Mouse (Mus musculus) kidney, postnatal 0 days (tissue): ENCODE measurements around the gene B3galt2. TPM values are rescaled to one million over a fixed set of nuclear protein-coding genes. Genes with fewer than 3 reads are reported as not detected.

Experiments used
- ATAC-seq: fragments of 200-750 bp; cut with Nextera tagmentation; replicated peaks from 2 replicates; pipeline ENCODE4 v1.8.0; 2017; ENCODE audit warnings: low read depth, moderate number of reproducible peaks, moderate TSS enrichment, moderate library complexity; ENCODE audit not compliant: low FRiP score
- DNase-seq: peaks from one replicate; pipeline ENCODE4 v3.0.0-alpha.2; 2016; ENCODE audit warnings: low spot score
- H3K27ac ChIP-seq: fragments of 300-500 bp; sonication (generic); 2 replicates; pipeline ENCODE4 v1.5.1; 2014; ENCODE audit warnings: mild to moderate bottlenecking
- H3K27me3 ChIP-seq: fragments of 300-500 bp; sonication (generic); 2 replicates; pipeline ENCODE4 v1.6.1; 2014; ENCODE audit warnings: low read length, mixed read lengths; ENCODE audit not compliant: insufficient read depth
- H3K36me3 ChIP-seq: fragments of 300-500 bp; sonication (generic); 2 replicates; pipeline ENCODE4 v1.6.1; 2014; ENCODE audit warnings: low read length, mixed read lengths; ENCODE audit not compliant: insufficient read depth
- H3K4me1 ChIP-seq: fragments of 300-500 bp; sonication (generic); replicated peaks from 2 replicates; pipeline ENCODE4 v1.6.1; 2014; ENCODE audit warnings: antibody characterized with exemption, low read length, mixed read lengths; ENCODE audit not compliant: insufficient read depth
- H3K4me2 ChIP-seq: fragments of 300-500 bp; sonication (generic); 2 replicates; pipeline ENCODE4 v1.6.1; 2014; ENCODE audit warnings: mild to moderate bottlenecking, low read length, moderate library complexity, mixed read lengths
- H3K4me3 ChIP-seq: fragments of 300-500 bp; sonication (generic); replicated peaks from 2 replicates; pipeline ENCODE4 v1.5.1; 2014; ENCODE audit warnings: low read depth, low read length
- H3K9ac ChIP-seq: fragments of 300-500 bp; sonication (generic); 2 replicates; pipeline ENCODE4 v1.6.1; 2014; ENCODE audit warnings: low read depth, low read length
- H3K9me3 ChIP-seq: fragments of 300-500 bp; sonication (generic); replicated peaks from 2 replicates; pipeline ENCODE4 v1.6.1; 2016; ENCODE audit warnings: low read length, inconsistent platforms, mixed read lengths
- CTCF ChIP-seq: IDR thresholded peaks from 2 replicates; pipeline ENCODE4 v1.5.1; 2016; ENCODE audit warnings: antibody characterized with exemption, low read depth, mild to moderate bottlenecking, moderate library complexity
- WGBS: fragments of 180-500 bp; shearing (Covaris S2); extraction: QIAGEN DNeasy Blood & Tissue Kit; methylation state at CpG from one replicate; pipeline ENCODE4 v1.1.7; 2014; 5-methylcytosine and 5-hydroxymethylcytosine counted together
- polyA plus RNA-seq: library from polyadenylated mRNA; unstranded; fragments of >200 nt; fragmentation: Nextera tagmentation; extraction: Ambion mirVana; gene quantifications from 2 replicates; pipeline ENCODE4 v1.2.1, GENCODE M21; 2015

B3galt2 gene
- polyA plus RNA-seq, 1 experiment from 2014 or later = 0.22 TPM

DNA sequence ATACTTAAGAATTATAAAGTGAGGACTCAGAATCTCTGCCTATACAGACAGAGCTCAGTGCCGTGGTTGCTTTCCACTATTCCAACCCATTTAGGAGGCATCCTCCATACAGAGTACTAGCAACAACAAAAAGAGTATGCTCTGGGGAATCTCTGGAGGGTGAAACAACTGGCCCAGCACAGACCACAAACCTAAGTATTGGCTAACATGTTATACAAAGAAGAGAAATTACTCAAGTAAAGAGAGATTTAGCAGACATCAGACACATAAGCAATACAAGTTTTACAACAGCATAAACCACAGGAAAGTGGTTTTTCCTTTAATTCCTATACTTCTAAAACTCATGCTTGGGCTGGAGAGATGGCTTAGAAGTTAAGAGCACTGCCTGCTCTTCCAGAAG is 17.8 kb upstream of the B3galt2 start:
- Histone ChIP-seq H3K36me3 (peaks cover 13% of the 10 kb centered on the region), H3K9me3 (no peaks in the 10 kb centered on the region), H3K4me1 (no peaks in the 10 kb centered on the region), H3K4me3 (no peak overlapping the region), H3K4me2 (no peak overlapping the region), H3K27me3 (no peaks in the 10 kb centered on the region), H3K27ac (no peak overlapping the region), H3K9ac (no peak overlapping the region)
- 89% methylated on average over 1 of the region's 1 CpGs for WGBS
- TF ChIP-seq CTCF = no peak
- no peak for ATAC-seq
- DNase-seq = no peak

DNA sequence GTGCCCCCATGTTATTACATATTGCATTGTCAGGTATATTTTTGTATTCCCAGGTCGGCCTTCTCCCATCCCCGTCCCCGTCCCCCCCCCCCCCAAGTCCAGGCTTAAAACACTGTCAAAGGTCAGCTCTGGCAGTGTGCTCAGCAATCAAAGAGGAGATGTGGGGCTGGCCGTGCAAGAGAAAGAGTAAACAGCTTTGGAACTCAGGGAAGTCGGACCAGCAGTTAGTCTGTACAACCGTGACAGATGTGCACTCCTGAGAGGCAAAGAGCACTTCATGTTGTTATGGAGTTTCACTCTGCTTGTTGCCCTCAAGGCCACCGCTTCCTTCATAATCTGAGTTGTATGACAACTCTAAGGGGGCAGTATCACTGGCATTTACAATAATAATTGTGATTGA is 9.1 kb upstream of the B3galt2 start:
- WGBS = 59% methylated on average over 7 of the region's 7 CpGs
- DNase-seq = no peak
- no peak overlapping the region for H3K9ac ChIP-seq
- H3K36me3 ChIP-seq = peaks cover 5% of the 10 kb centered on the region; the same call in 1 of the 2 replicates
- no peak overlapping the region for H3K4me3 ChIP-seq
- no peak for TF ChIP-seq CTCF
- H3K4me1 ChIP-seq = no peaks in the 10 kb centered on the region
- H3K9me3 ChIP-seq = no peaks in the 10 kb centered on the region
- no peaks in the 10 kb centered on the region for H3K27me3 ChIP-seq
- no peak for ATAC-seq
- H3K27ac ChIP-seq = no peak overlapping the region
- no peak overlapping the region for H3K4me2 ChIP-seq

DNA sequence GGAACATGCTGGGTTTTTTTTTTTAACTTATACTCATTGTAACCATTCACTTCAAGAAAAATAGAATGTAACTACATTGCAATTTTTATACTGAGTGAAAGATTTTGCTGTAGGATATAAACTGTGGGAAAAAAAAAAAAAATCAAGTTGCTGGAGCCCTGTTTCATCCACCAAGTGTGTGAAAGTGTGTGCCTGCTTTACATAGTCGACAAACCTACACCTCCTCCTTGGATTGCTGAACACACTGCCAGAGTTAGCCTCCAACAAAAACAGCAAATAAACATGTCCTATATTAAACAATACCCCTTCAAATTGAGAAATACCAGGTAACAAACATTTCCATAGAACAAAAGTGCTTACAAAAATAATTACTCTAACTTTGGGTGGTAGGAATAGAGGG is 8.1 kb upstream of the B3galt2 start:
- H3K9ac ChIP-seq = no peak overlapping the region
- H3K4me2 ChIP-seq = no peak overlapping the region
- WGBS = 69% methylated on average over 1 of the region's 1 CpGs
- no peaks in the 10 kb centered on the region for H3K9me3 ChIP-seq
- DNase-seq (no peak), ATAC-seq (no peak)
- no peak for TF ChIP-seq CTCF
- no peaks in the 10 kb centered on the region for H3K36me3 ChIP-seq
- H3K4me1 ChIP-seq = no peaks in the 10 kb centered on the region
- no peak overlapping the region for H3K4me3 ChIP-seq
- no peak overlapping the region for H3K27ac ChIP-seq
- no peaks in the 10 kb centered on the region for H3K27me3 ChIP-seq

DNA sequence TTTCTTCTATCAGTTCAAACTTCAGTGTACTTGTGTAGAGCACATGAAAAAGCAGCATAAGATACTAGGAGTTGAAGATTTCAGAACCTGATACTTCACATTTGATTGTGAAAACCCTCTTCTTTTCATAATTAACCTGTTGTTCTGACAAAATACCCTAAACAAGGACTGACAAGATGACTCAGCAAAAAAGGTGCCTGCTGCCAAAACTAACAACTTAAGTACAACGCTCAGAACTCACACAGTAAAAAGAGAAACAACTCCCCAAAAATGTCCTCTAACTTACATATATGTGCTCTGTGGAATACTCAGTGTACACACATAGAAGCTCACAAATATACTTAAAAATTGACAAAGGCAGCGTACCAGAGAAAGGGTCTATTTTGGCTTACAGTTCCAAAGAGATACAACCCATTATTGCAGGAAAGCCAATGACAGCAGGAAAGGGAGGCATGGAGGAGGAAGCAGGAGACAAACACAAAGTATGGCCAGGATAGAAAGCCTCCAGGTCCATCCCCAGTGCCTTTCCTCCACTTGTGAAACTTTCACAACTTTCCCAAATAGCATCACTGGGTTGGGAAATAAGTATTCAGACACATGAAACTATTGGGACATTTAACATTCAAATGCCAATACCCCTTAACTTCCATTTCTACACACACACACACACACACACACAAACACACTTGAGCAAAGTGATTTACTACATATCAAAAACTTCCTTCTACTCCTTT is 7.4 kb upstream of the B3galt2 start:
- WGBS = 64% methylated on average over 2 of the region's 2 CpGs
- no peak overlapping the region for H3K27ac ChIP-seq
- no peak overlapping the region for H3K9ac ChIP-seq
- no peaks in the 10 kb centered on the region for H3K4me1 ChIP-seq
- no peaks in the 10 kb centered on the region for H3K9me3 ChIP-seq
- no peaks in the 10 kb centered on the region for H3K27me3 ChIP-seq
- no peak overlapping the region for H3K4me2 ChIP-seq
- H3K36me3 ChIP-seq = no peaks in the 10 kb centered on the region
- H3K4me3 ChIP-seq = no peak overlapping the region
- TF ChIP-seq CTCF = no peak
- DNase-seq (no peak), ATAC-seq (no peak)

DNA sequence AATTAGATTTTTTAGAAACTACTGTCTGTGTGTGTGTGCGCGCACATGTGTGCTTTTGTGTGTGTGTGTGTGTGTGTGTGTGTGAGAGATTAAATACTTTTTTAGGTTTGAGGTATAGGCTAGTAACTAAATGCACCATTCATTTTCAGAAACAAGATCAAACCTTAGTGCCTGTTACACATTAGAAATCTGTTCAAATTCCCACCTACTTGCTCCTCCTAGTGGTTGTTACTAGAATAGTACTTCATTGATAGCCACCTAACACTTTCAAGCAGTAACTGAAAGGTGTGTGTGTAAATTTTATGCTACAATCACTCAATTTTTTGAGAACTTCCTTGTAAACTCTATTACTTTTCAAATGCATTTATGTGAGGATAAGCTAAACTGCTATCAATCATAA is 3.8 kb downstream of the B3galt2 start:
- H3K27me3 ChIP-seq = no peaks in the 10 kb centered on the region
- no peak overlapping the region for H3K4me2 ChIP-seq
- no peak overlapping the region for H3K27ac ChIP-seq
- no peak for ATAC-seq
- no peaks in the 10 kb centered on the region for H3K4me1 ChIP-seq
- H3K4me3 ChIP-seq = no peak overlapping the region
- H3K9ac ChIP-seq = no peak overlapping the region
- peak; percentile 91 for DNase-seq
- peak; percentile 80 for TF ChIP-seq CTCF
- WGBS = 98% methylated on average over 2 of the region's 2 CpGs
- no peaks in the 10 kb centered on the region for H3K36me3 ChIP-seq
- no peaks in the 10 kb centered on the region for H3K9me3 ChIP-seq

DNA sequence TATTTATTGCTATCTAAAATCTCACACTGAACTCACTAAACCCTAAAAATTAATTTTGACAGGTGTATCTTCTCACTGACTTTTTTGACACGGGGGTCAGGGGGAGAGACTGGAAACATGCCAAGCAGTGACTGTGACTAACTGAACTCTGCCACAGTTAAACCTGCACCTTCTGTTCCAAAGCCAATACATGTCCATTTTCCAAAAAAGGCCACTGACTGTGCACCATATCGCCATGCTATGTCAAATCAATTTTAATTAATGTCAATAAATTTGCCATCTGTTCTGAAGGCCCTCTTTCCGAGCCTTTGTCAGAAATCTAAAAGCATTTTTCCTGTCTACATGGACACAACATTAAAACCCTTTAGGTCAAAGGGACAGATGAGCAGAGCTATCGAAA is 4.9 kb downstream of the B3galt2 start:
- DNase-seq = no peak
- H3K9me3 ChIP-seq = no peaks in the 10 kb centered on the region
- WGBS = 65% methylated on average over 4 of the region's 4 CpGs

DNA sequence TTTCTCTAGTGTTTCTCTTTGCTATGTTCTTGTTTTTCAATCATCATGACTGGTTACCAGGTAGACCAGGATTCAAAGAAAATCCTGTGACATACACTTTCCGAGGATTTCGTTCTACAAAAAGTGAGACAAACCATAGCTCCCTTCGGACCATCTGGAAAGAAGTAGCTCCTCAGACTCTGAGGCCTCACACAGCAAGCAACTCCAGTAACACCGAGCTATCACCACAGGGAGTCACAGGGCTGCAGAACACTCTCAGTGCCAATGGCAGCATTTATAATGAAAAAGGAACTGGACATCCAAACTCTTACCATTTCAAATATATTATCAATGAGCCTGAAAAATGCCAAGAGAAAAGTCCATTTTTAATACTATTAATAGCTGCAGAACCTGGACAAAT is 5.8 kb downstream of the B3galt2 start:
- Histone ChIP-seq H3K36me3 (no peaks in the 10 kb centered on the region), H3K9me3 (no peaks in the 10 kb centered on the region), H3K4me2 (no peak overlapping the region), H3K4me1 (no peaks in the 10 kb centered on the region), H3K27ac (no peak overlapping the region), H3K4me3 (no peak overlapping the region), H3K9ac (no peak overlapping the region), H3K27me3 (no peaks in the 10 kb centered on the region)
- DNase-seq (no peak), ATAC-seq (no peak)
- no peak for TF ChIP-seq CTCF
- 86% methylated on average over 4 of the region's 4 CpGs for WGBS

More for the DNA sequence above, 4.9 kb downstream of the B3galt2 start:
- Histone ChIP-seq H3K27ac (no peak overlapping the region), H3K27me3 (no peaks in the 10 kb centered on the region), H3K4me3 (no peak overlapping the region), H3K4me1 (no peaks in the 10 kb centered on the region), H3K36me3 (no peaks in the 10 kb centered on the region), H3K4me2 (no peak overlapping the region), H3K9ac (no peak overlapping the region)
- no peak for ATAC-seq
- no peak for TF ChIP-seq CTCF
